20 mouse cellular contexts compared by ENCODE assay signal in genomic region chr10:80094684-80095083, GRCm38 (mm10). TPM values are rescaled to one million over a fixed set of nuclear protein-coding genes. Genes with fewer than 3 reads are reported as not detected.
DNase-seq lines count a peak whose midpoint lies in the region; ATAC-seq and TF ChIP-seq lines count a peak whose summit lies in the region.
"Had no signal": no experiment of that assay in that cellular context is flagged by ENCODE, and none has a peak within 500 bp of the region (broad histone marks: within the 10 kb centered on the region; RNA-seq: fewer than 3 reads in every experiment).

No protein-coding gene starts in this region.

- no peak overlapping the region for H3K27ac ChIP-seq in heart, embryonic 13.5 days (replicated peaks)
- 0 out of 2 replicates have a peak overlapping the region, but pooled peaks have one; percentile 15 for H3K27ac ChIP-seq in lung, postnatal 0 days (ENCODE audit: low read length)
- H3K27ac ChIP-seq: embryonic facial prominence, embryonic 15.5 days; hindbrain, postnatal 0 days; liver, embryonic 14.5 days had no signal

- no peaks in the 10 kb centered on the region for H3K27me3 ChIP-seq in heart, embryonic 13.5 days (replicated peaks)
- H3K27me3 ChIP-seq in lung, postnatal 0 days (replicated peaks; ENCODE audit: insufficient read depth, low read length): no peaks in the 10 kb centered on the region
- H3K27me3 ChIP-seq: embryonic facial prominence, embryonic 15.5 days had no signal

- H3K4me3 ChIP-seq in heart, embryonic 13.5 days: no peak overlapping the region
- H3K4me3 ChIP-seq in lung, postnatal 0 days (ENCODE audit: low read depth, low read length): no peak overlapping the region
- no peak overlapping the region for H3K4me3 ChIP-seq in lung, adult 2 months (replicated peaks; ENCODE audit: extremely low read depth, low read depth, low read length)
- H3K4me3 ChIP-seq: embryonic facial prominence, embryonic 15.5 days had no signal

- ATAC-seq in heart, embryonic 13.5 days (ENCODE audit: extremely low read depth, insufficient number of reproducible peaks, low FRiP score, low TSS enrichment): no peak
- ATAC-seq in lung, postnatal 0 days: no peak
- no peak for ATAC-seq in granulocyte monocyte progenitor cell, adult 5-6 weeks (replicated peaks; ENCODE audit: poor library complexity, severe bottlenecking)
- ATAC-seq: hindbrain, postnatal 0 days had no signal

- no peak for TF ChIP-seq EP300 in lung, postnatal 0 days (IDR thresholded peaks at IDR 0.05)

- TF ChIP-seq CTCF in lung, postnatal 0 days (IDR thresholded peaks at IDR 0.05): no peak
- TF ChIP-seq CTCF in lung, adult 2 months (IDR thresholded peaks at IDR 0.05; ENCODE audit: insufficient read depth, low read length): no peak

- DNase-seq in heart, adult 8-10 months (ENCODE audit: low spot score): no peak
- no peak for DNase-seq in lung, postnatal 0 days (ENCODE audit: low spot score)
- DNase-seq in lung, adult 2 months: no peak
- peak; percentile 67 for DNase-seq in kidney, postnatal 14 days
- DNase-seq in cerebellum, adult 9-11 months: no peak
- no peak for DNase-seq in urinary bladder, postnatal 10 days (ENCODE audit: low spot score)
- DNase-seq: cerebellum, adult 18-20 months; gastrocnemius, postnatal 25 days; heart, postnatal 36 days; layer of hippocampus, postnatal 36 days; lung, postnatal 36 days; right cerebral cortex, adult 18-20 months; spleen, adult 18-20 months; thymus, adult 18-20 months had no signal

- peak overlapping the region; percentile 8; the same call in 1 of the 2 replicates for H3K9ac ChIP-seq in heart, embryonic 13.5 days
- no peak overlapping the region for H3K9ac ChIP-seq in lung, postnatal 0 days (replicated peaks; ENCODE audit: low read depth)
- H3K9ac ChIP-seq: embryonic facial prominence, embryonic 15.5 days; liver, embryonic 14.5 days had no signal

- 78% methylated on average over 3 of the region's 3 CpGs for WGBS in heart, embryonic 13.5 days
- 63% methylated on average over 3 of the region's 3 CpGs for WGBS in lung, postnatal 0 days
- WGBS in lung, adult 2 months: 60% methylated on average over 3 of the region's 3 CpGs

- peaks cover 71% of the 10 kb centered on the region for H3K4me1 ChIP-seq in heart, embryonic 13.5 days
- H3K4me1 ChIP-seq in lung, postnatal 0 days (ENCODE audit: insufficient read depth, low read depth, low read length): peaks cover 24% of the 10 kb centered on the region
- peaks cover 17% of the 10 kb centered on the region for H3K4me1 ChIP-seq in lung, adult 2 months (ENCODE audit: control insufficient read depth, insufficient read depth, low read length)

- H3K4me2 ChIP-seq in heart, embryonic 13.5 days: no peak overlapping the region
- H3K4me2 ChIP-seq in lung, postnatal 0 days (replicated peaks; ENCODE audit: low read depth, low read length): no peak overlapping the region
- H3K4me2 ChIP-seq: embryonic facial prominence, embryonic 15.5 days; heart, embryonic 11.5 days had no signal

- TF ChIP-seq POLR2A in lung, adult 2 months (IDR thresholded peaks at IDR 0.05; ENCODE audit: borderline replicate concordance, extremely low read depth, low read depth, low read length): no peak

- no peaks in the 10 kb centered on the region for H3K9me3 ChIP-seq in heart, embryonic 13.5 days
- no peaks in the 10 kb centered on the region for H3K9me3 ChIP-seq in lung, postnatal 0 days (ENCODE audit: low read length)
- H3K9me3 ChIP-seq: embryonic facial prominence, embryonic 15.5 days had no signal

- peaks cover 4% of the 10 kb centered on the region; the same call in 1 of the 2 replicates for H3K36me3 ChIP-seq in heart, embryonic 13.5 days
- H3K36me3 ChIP-seq in lung, postnatal 0 days (ENCODE audit: insufficient read depth, low read length): no peaks in the 10 kb centered on the region

RNA-seq across cellular contexts. Expression of gene Sbno2, which starts 10.7 kb away (rescaled TPM):
- 9.1 and 10.1 TPM in 2 replicates for polyA plus RNA-seq in heart, embryonic 13.5 days (2015; fragmentation: Nextera tagmentation; extraction: Ambion mirVana)
- total RNA-seq in heart, adult 8-10 months (2022): 10 to 100 TPM in 3 of 4 experiments, 1 to 10 TPM in 1; 9.5 to 12.0 (median 11.1) TPM
- 17.5 and 26.4 TPM in 2 replicates for polyA plus RNA-seq in lung, postnatal 0 days (2015; fragmentation: Nextera tagmentation; extraction: Ambion mirVana)
- 83.7 and 85.8 TPM in 2 replicates for polyA plus RNA-seq in lung, adult 2 months (2012; rRNA removed)
- 42.4 and 43.6 TPM in 2 replicates for total RNA-seq in granulocyte monocyte progenitor cell, adult 5-6 weeks (2014; fragmentation: Nextera tagmentation)
- 18.0 and 24.5 TPM in 2 replicates for total RNA-seq in granulocyte monocyte progenitor cell, adult 5-6 weeks (2017)

RNA-seq across cellular contexts. Expression of gene Stk11, which starts 20.9 kb away (rescaled TPM):
- 12.0 and 13.0 TPM in 2 replicates for polyA plus RNA-seq in heart, embryonic 13.5 days (2015; fragmentation: Nextera tagmentation; extraction: Ambion mirVana)
- total RNA-seq in heart, adult 8-10 months (2022): 100 to 1,000 TPM; 148 to 176 (median 153) TPM
- 19.0 and 19.8 TPM in 2 replicates for polyA plus RNA-seq in lung, postnatal 0 days (2015; fragmentation: Nextera tagmentation; extraction: Ambion mirVana)
- 161 and 168 TPM in 2 replicates for polyA plus RNA-seq in lung, adult 2 months (2012; rRNA removed)
- total RNA-seq in granulocyte monocyte progenitor cell, adult 5-6 weeks (2014; fragmentation: Nextera tagmentation): 94.5 and 150 TPM in 2 replicates
- total RNA-seq in granulocyte monocyte progenitor cell, adult 5-6 weeks (2017): 121 and 132 TPM in 2 replicates

RNA-seq across cellular contexts. Expression of gene Atp5d, which starts 43.7 kb away (rescaled TPM):
- polyA plus RNA-seq in heart, embryonic 13.5 days (2015; fragmentation: Nextera tagmentation; extraction: Ambion mirVana): 808 and 893 TPM in 2 replicates
- total RNA-seq in heart, adult 8-10 months (2022): 1,000 to 10,000 TPM; 1,050 to 1,135 (median 1,101) TPM
- polyA plus RNA-seq in lung, postnatal 0 days (2015; fragmentation: Nextera tagmentation; extraction: Ambion mirVana): 463 and 491 TPM in 2 replicates
- 709 and 1,054 TPM in 2 replicates for polyA plus RNA-seq in lung, adult 2 months (2012; rRNA removed)
- 193 and 253 TPM in 2 replicates for total RNA-seq in granulocyte monocyte progenitor cell, adult 5-6 weeks (2014; fragmentation: Nextera tagmentation)
- total RNA-seq in granulocyte monocyte progenitor cell, adult 5-6 weeks (2017): 47.4 and 49.6 TPM in 2 replicates

RNA-seq across cellular contexts. Expression of gene Cbarp, which starts 46.0 kb away (rescaled TPM):
- 1.6 and 2.5 TPM in 2 replicates for polyA plus RNA-seq in heart, embryonic 13.5 days (2015; fragmentation: Nextera tagmentation; extraction: Ambion mirVana)
- 1 to 10 TPM; 3.8 to 6.1 (median 4.6) TPM for total RNA-seq in heart, adult 8-10 months (2022)
- polyA plus RNA-seq in lung, postnatal 0 days (2015; fragmentation: Nextera tagmentation; extraction: Ambion mirVana): 5.1 and 5.5 TPM in 2 replicates
- polyA plus RNA-seq in lung, adult 2 months (2012; rRNA removed): 29.9 and 31.5 TPM in 2 replicates
- 0.73 and 5.3 TPM in 2 replicates for total RNA-seq in granulocyte monocyte progenitor cell, adult 5-6 weeks (2014; fragmentation: Nextera tagmentation)
- 0.36 TPM in 1 of 2 replicates, not detected in the other for total RNA-seq in granulocyte monocyte progenitor cell, adult 5-6 weeks (2017)

RNA-seq across cellular contexts. Expression of gene Gpx4, which starts 47.7 kb away (rescaled TPM):
- polyA plus RNA-seq in heart, embryonic 13.5 days (2015; fragmentation: Nextera tagmentation; extraction: Ambion mirVana): 691 and 741 TPM in 2 replicates
- 1,000 to 10,000 TPM; 1,048 to 1,125 (median 1,067) TPM for total RNA-seq in heart, adult 8-10 months (2022)
- 1,058 and 1,082 TPM in 2 replicates for polyA plus RNA-seq in lung, postnatal 0 days (2015; fragmentation: Nextera tagmentation; extraction: Ambion mirVana)
- 581 and 623 TPM in 2 replicates for polyA plus RNA-seq in lung, adult 2 months (2012; rRNA removed)
- 278 and 280 TPM in 2 replicates for total RNA-seq in granulocyte monocyte progenitor cell, adult 5-6 weeks (2014; fragmentation: Nextera tagmentation)
- total RNA-seq in granulocyte monocyte progenitor cell, adult 5-6 weeks (2017): 397 and 420 TPM in 2 replicates
